Comparison of ENCODE assay signal across 7 mouse cellular contexts in genomic region chr7:75398904-75399724, GRCm38 (mm10). TPM values are rescaled to one million over a fixed set of nuclear protein-coding genes. Genes with fewer than 3 reads are reported as not detected.
A peak's percentile ranks its signal among the peaks of the same experiment; 100 is the strongest.
DNase-seq lines count a peak whose midpoint lies in the region; ATAC-seq and TF ChIP-seq lines count a peak whose summit lies in the region.

No protein-coding gene starts in this region.

- H3K4me3 ChIP-seq in ES-Bruce4 (ENCODE audit: low read depth, low read length): no peak overlapping the region
- no peak overlapping the region for H3K4me3 ChIP-seq in heart, postnatal 0 days (ENCODE audit: low read depth, low read length)
- H3K4me3 ChIP-seq in lung, postnatal 0 days (ENCODE audit: low read depth, low read length): no peak overlapping the region

- H3K36me3 ChIP-seq in ES-Bruce4 (ENCODE audit: control insufficient read depth, insufficient read depth, low read length, poor library complexity, severe bottlenecking): no peaks in the 10 kb centered on the region
- H3K36me3 ChIP-seq in heart, postnatal 0 days (replicated peaks; ENCODE audit: control insufficient read depth, insufficient read depth, low read length): no peaks in the 10 kb centered on the region
- H3K36me3 ChIP-seq in lung, postnatal 0 days (ENCODE audit: insufficient read depth, low read length): no peaks in the 10 kb centered on the region

- TF ChIP-seq CTCF in ES-Bruce4 (IDR thresholded peaks at IDR 0.05; ENCODE audit: low read depth, low read length): peak; percentile 47
- peak; percentile 85 for TF ChIP-seq CTCF in heart, postnatal 0 days (IDR thresholded peaks at IDR 0.05; ENCODE audit: low read depth)
- TF ChIP-seq CTCF in lung, postnatal 0 days (IDR thresholded peaks at IDR 0.05): peak; percentile 89

- WGBS in heart, postnatal 0 days: 40% methylated on average over 7 of the region's 7 CpGs
- 45% methylated on average over 7 of the region's 7 CpGs for WGBS in lung, postnatal 0 days

- no peak for TF ChIP-seq EP300 in ES-Bruce4 (IDR thresholded peaks at IDR 0.05; ENCODE audit: insufficient read depth, low read depth, low read length)
- TF ChIP-seq EP300 in heart, postnatal 0 days (IDR thresholded peaks at IDR 0.05; ENCODE audit: low read depth): no peak
- peak; percentile 99 for TF ChIP-seq EP300 in lung, postnatal 0 days (IDR thresholded peaks at IDR 0.05)

- H3K4me2 ChIP-seq in heart, postnatal 0 days (ENCODE audit: low read depth, low read length): no peak overlapping the region
- H3K4me2 ChIP-seq in lung, postnatal 0 days (replicated peaks; ENCODE audit: low read depth, low read length): no peak overlapping the region

- no peak for TF ChIP-seq POLR2A in ES-Bruce4 (IDR thresholded peaks at IDR 0.05; ENCODE audit: insufficient read depth, low read length)

- no peak overlapping the region for H3K27ac ChIP-seq in ES-Bruce4 (ENCODE audit: insufficient read depth, low read length)
- H3K27ac ChIP-seq in heart, postnatal 0 days (ENCODE audit: low read depth): peak overlapping the region; percentile 79
- H3K27ac ChIP-seq in lung, postnatal 0 days (ENCODE audit: low read length): peak overlapping the region; percentile 66

- H3K4me1 ChIP-seq in ES-Bruce4 (ENCODE audit: control insufficient read depth, insufficient read depth, low read length): peaks cover 2% of the 10 kb centered on the region
- H3K4me1 ChIP-seq in heart, postnatal 0 days (ENCODE audit: control insufficient read depth, insufficient read depth): peaks cover 36% of the 10 kb centered on the region; the same call in 1 of the 2 replicates
- H3K4me1 ChIP-seq in lung, postnatal 0 days (ENCODE audit: insufficient read depth, low read depth, low read length): peaks cover 7% of the 10 kb centered on the region; the same call in 1 of the 2 replicates

- H3K27me3 ChIP-seq in ES-Bruce4 (ENCODE audit: control insufficient read depth, insufficient read depth, low read length, poor library complexity, severe bottlenecking): no peaks in the 10 kb centered on the region; the same call in 1 of the 2 replicates
- H3K27me3 ChIP-seq in heart, postnatal 0 days (ENCODE audit: control insufficient read depth, insufficient read depth, low read length): no peaks in the 10 kb centered on the region
- no peaks in the 10 kb centered on the region for H3K27me3 ChIP-seq in lung, postnatal 0 days (replicated peaks; ENCODE audit: insufficient read depth, low read length)

- peak; percentile 83 for DNase-seq in adipocyte (ENCODE audit: low spot score)
- DNase-seq in fibroblast of lung, adult 2 months (ENCODE audit: low read depth): peak; percentile 75
- peak; percentile 88 for DNase-seq in heart, postnatal 0 days (ENCODE audit: low spot score)
- DNase-seq in layer of hippocampus, adult 18-20 months (ENCODE audit: low spot score in 2 of 2): peak; percentile 24 to 62
- peak; percentile 93 for DNase-seq in lung, postnatal 0 days (ENCODE audit: low spot score)
- peak; percentile 5 for DNase-seq in right cerebral cortex, postnatal 4 days

- peak; percentile 89 for ATAC-seq in heart, postnatal 0 days (ENCODE audit: insufficient read depth, low read depth)
- peak; percentile 95 for ATAC-seq in lung, postnatal 0 days

- no peaks in the 10 kb centered on the region for H3K9me3 ChIP-seq in ES-Bruce4 (replicated peaks; ENCODE audit: control insufficient read depth, insufficient read depth, low read length, poor library complexity, severe bottlenecking)
- H3K9me3 ChIP-seq in heart, postnatal 0 days (replicated peaks; ENCODE audit: control insufficient read depth, low read length): no peaks in the 10 kb centered on the region
- no peaks in the 10 kb centered on the region for H3K9me3 ChIP-seq in lung, postnatal 0 days (ENCODE audit: low read length)

- no peak overlapping the region for H3K9ac ChIP-seq in ES-Bruce4 (ENCODE audit: low read depth, poor library complexity, severe bottlenecking)
- H3K9ac ChIP-seq in heart, postnatal 0 days (replicated peaks; ENCODE audit: low read depth, low read length): no peak overlapping the region
- H3K9ac ChIP-seq in lung, postnatal 0 days (replicated peaks; ENCODE audit: low read depth): no peak overlapping the region

RNA-seq across cellular contexts. Expression of gene Akap13, which starts 56.2 kb away (rescaled TPM):
- 18.7 and 27.4 TPM in 2 replicates for polyA plus RNA-seq in ES-Bruce4 (2011; ENCODE audit: insufficient read depth, insufficient read length, low read depth, missing spikeins)
- total RNA-seq in heart, postnatal 0 days (2014; rRNA removed; ENCODE audit: low replicate concordance): 80.1 and 113 TPM in 2 replicates
- polyA plus RNA-seq in heart, postnatal 0 days (2015; fragmentation: Nextera tagmentation; extraction: Ambion mirVana): 29.8 and 34.2 TPM in 2 replicates
- total RNA-seq in layer of hippocampus, adult 18-20 months (2021): 10 to 100 TPM; 53.7 to 59.6 TPM
- polyA plus RNA-seq in lung, postnatal 0 days (2015; fragmentation: Nextera tagmentation; extraction: Ambion mirVana): 52.9 and 58.5 TPM in 2 replicates

Comparison
In these comparisons a context has a peak if more than half of its experiments do, and no peak if none do; other contexts are left out.
1. DNase-seq: peak in every context shown above with its lines; median percentile 93 in lung, postnatal 0 days; 88 in heart, postnatal 0 days; 83 in adipocyte; 75 in fibroblast of lung, adult 2 months; 43 in layer of hippocampus, adult 18-20 months; 5 in right cerebral cortex, postnatal 4 days.